Mouse (Mus musculus): Measurements from ENCODE around the gene Pga5.

GRCm38 (mm10) chr19:10703470-10703869 is 25.6 kb upstream of the Pga5 start:
- TF ChIP-seq CTCF (IDR thresholded peaks at IDR 0.05; ENCODE audit: borderline replicate concordance, extremely low read depth, insufficient read depth, insufficient read length) (no peak), POLR2A (IDR thresholded peaks at IDR 0.05; ENCODE audit: borderline replicate concordance, extremely low read depth, insufficient read depth, insufficient read length, poor library complexity, severe bottlenecking) (no peak)

All from brain, embryonic 14.5 days (tissue).